Mouse (Mus musculus) testis, postnatal 14 days (tissue): ENCODE measurements around the gene Nexn.

ENCODE experiments used
- DNase-seq: peaks from one replicate; pipeline ENCODE4 v3.0.0; 2021; ENCODE audit warnings: low spot score

Gene Nexn

DNA sequence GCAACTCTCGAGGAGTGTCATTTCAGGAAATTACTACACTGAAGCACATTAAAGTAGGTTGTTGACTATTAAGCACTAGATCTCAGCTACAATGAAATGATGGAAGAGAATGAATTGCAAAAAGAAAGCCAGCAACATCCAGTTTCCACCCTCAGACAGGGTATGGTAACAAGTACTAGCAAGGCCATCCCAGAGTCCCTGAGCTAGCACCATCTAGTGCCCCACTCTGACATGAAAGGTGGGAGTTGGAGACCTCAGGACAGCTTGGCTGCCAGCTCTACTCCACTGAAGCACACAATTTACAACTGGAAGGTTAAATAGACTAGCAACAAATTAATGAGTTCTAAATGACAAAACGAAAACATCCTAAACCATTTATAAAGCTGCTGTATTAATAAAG is 11.8 kb upstream of the Nexn start:
- DNase-seq, result no peak

DNA sequence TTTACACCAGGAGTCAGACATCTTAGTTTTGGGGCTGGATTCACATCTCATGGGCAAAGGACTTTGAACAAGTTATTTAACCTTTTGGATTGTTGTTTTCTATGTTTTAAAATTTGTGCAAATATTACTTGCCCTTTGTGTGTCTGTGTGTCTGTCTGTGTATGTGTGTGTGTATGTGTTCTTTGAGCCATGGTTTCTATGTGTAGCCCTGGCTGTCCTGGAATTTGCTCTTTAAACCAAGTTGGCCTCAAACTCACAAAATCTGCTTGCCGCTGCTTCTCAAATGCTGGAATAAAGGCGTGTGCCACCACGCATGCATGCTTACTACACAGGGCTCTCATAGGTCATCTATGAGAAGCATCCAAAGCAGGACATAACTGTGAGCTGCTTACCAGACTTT is 10.8 kb upstream of the Nexn start:
- DNase-seq, result no peak

DNA sequence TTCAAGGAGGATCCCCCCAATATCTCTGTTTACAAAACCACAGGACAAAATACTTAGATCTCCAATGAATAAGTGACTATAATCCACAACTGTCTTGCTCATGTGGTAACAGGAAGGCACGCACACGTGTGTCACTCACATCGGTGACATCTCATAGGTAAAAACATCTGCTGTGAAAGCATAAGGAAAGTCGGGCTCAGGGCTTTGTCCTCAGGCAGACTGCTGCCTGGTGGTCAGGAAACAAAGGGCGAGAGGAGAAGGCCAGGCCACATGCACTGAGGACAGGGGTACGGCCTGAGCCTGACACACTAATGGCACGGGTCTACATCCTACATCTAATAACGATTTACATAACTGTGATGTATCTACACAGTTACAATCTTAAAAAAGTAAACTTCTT is 8.9 kb upstream of the Nexn start:
- no peak for DNase-seq

DNA sequence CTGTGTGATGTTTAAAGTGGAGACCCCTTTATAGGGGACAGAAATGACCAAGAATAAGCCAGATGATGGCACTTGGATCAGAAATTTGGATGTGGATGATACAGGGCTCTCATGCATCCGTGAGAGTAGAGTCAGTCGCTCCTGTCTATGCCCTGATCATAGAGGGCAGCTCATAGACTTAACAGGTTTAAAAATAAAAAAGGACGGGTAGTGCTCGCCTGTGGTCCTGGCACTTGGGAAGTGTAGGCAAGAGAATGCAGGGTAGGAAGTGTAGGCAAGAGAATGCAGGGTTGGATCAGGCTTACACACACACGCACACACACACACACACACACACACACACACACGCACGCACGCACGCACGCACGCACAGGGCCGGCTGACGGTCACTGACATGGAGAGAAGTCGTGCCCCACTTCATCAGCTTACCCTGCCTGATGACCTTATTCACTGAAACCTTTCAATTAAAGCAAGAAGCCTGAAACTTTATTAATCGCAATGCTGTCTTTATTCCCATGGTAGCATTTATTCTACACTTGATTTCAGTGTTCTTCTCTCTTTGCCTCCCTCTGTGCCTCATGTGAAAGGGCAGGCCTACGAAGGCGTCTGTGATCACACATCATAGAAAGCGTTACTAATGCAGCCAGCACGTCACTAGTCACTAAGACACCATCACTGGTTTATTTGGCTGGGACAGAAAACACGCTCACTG is 7.0 kb upstream of the Nexn start:
- DNase-seq, result no peak

DNA sequence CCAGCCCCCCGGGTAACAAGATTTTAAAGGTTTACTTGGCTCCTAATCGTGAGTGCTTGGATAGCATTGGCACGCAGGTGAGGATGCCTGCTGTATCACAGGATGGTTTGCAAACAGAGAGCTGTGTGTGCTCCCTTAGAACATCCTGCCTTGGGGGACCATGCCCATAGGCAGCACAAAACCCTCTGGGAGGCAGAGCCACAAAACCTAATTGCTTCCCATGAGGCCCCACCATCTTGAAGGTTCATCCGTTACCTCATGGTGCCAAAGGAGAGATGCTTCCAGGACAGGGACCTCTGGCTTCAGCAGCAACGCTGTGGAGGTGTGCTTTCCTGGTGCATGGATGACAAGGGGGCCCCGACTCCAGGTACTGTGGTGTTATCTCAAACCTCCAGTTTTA is 5.7 kb upstream of the Nexn start:
- DNase-seq, result no peak

DNA sequence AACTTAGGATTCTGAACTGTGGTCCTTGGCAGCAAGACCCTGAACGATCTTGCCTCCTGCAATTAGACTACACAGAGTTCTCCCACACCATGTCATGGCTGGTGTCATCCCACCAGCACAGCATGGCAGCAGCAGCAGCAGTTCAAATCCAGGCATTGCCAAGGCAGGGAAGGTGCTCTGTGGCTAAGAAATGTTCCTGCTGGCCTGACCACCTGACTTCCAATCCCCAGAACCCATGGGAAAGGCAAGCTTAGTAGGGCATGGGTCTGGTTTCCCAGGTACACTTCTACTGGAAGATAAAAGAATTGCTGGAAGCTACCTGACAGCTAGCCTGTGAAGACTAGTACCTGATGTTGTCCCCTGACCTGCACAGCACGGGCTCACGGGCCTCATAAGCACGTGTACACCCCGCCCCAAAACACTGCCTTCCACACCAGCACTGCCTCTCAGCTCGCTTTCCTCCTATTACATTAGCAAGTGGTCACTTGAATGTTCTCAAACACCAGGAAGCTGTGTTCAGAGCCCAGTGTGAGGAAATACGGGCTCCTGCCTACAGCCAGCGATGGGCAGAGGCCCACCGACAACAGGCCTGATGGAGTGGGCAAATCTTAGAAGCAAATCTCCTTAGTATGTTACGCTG is 5.0 kb upstream of the Nexn start:
- DNase-seq, result no peak

DNA sequence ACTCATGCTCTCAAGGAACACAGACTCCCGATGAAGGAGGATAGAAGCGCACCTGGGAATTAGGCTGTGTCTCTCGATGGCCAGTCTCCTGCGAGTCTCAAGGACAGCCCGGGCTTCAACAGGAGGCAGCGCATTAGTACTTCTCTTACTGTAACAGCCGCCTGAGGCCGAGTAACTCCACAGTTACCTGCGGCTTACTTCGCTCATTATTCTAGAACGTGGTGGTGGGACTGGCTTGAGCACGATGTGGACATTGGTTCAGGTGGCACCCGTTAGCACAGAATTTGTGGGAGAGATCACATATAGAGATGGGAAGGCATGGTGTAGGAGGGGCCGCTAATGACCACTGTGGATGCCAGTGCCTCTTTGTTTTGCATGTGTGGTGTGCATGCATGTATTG is 1.9 kb upstream of the Nexn start:
- no peak for DNase-seq

DNA sequence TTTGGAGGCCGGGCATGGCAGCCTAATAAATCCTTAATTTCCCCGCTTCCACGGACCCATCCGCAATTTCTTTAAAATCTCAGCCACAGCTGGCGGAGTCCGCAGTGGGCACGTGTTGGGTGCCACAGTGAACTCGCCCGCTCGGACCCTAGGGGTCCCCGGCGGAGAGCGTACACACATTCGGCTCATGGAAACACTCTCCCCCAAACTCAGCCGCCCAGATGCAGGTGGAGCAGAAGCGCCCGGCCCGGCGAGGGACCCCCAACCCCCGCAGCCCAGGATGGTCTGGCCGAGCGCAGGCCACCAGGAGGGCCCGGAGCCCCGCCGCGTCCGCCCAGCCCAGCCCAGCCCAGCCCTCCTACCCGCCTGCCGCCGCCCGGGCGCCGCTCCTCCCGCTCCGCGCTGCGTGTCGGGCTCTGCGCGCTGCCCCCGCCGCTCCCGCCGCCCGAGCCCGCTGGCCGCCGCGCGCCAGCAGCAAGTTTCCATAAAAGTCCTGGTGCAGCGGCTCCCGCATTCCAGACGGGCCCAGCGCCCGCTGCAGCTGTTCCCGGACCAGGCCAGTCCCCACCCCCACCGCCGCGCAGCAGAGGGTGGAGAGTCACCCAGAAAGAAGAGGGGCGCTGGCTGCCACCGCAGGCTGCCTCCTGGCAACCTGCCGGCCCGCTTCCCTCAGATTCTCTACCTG is 657 bp downstream of the Nexn start:
- DNase-seq, result peak; percentile 73

DNA sequence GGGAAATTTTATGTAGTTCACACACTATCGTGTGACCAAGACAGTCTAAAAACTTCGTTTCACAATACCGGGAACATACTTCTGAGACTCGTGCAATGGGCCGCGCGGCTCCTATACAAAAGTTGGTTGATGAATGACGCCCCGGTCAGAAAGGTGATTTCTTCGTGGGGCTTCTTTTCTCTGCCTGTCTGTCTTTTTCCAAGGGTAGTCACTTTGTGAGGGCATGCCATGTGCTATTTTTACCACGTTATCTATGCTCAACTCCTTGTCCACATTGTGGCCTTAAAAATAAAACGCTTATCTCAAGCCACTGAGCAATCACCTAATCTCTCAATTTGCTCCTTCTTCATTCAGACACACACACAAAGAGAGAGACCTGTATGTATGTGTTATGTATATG is 1.3 kb downstream of the Nexn start:
- no peak for DNase-seq

DNA sequence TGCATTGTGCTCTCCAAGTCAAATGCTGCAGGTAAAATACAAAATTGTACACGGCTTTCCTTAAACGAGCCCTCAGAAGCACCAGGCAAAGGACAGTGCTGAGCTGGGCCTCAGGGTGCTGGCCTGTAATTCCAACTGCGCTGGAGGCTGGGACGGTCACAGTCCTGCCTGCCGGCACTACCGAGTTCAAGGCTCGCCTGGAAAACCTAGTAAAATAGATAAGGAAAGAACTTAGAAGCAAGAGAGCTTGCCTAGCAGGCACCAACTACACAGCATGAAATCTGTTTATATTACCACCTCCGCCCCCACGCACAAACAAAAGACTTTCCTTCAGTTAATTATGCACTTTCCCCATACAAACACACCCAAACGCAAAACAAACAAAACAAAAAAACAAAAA is 1.8 kb downstream of the Nexn start:
- DNase-seq, result no peak

DNA sequence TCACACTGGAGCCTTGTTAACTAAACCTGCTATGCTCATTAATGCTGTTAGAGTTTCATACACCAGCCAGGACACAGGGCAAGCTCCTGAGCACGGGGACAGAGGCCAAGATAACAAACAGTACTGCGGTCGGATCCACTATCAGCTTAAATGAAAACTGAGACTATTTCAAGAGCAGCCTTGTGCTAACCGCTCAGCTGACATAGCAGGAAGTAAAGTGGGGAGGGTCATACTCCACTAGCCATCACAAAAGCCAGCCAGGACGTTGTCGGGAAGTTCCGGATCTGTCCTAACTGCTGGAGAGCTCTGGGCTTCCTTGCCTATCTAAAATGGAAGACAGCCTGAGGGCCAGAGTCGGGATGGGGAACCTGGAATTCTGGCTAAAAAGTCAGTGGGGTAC is 4.2 kb downstream of the Nexn start:
- DNase-seq, result no peak

DNA sequence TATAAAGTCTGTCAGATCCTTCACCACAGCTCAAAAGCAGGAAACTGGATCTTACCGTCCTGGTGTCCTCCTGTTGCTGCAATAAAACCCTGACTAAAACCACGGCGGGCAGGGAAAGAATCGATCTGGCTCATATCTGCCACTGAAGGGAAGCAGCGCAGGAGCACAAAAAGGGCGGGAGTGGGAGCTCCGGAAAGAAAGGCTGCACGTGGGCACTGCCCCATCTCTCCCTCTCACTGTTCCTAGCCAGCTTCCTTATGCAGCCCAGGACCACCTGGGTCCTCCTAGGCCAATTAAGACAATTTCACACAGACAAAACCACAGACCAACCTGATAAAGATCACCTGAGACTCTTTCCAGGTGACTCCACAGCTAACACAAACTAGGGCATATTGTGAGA is 4.7 kb downstream of the Nexn start:
- DNase-seq, result no peak

DNA sequence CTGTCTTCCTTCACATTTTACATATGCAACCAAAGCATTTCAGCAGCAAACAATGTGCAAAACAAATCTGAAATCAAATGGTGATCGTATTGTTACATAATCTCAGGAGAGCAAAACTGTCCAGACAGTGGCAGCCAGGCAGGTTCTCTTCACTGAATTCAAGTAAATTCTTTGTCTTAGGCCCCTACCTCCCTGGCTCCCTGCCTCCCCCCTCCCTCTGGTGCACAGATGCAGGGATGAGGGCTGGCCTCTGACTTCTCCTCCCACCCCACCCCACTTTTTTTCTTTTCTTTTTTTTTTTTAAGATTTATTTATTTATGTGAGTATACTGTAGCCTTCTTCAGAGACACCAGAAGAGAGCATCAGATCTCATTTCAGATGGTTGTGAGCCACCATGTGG is 5.8 kb downstream of the Nexn start:
- DNase-seq, result no peak

DNA sequence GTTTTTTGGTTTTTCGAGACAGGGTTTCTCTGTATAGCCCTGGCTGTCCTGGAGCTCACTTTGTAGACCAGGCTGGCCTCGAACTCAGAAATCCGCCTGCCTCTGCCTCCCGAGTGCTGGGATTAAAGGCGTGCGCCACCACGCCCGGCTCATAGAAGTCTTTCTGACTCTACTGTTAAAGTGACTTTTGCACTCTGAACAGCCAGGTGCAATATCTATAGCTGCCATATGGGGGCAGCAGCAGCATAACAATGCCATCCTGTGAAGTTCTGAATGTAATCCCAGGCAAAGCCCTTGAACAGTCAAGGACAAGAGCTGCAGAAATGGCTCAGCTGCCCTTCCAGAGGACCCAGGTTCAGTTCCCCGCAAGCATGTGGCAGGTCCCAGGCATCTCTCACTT is 6.7 kb downstream of the Nexn start:
- DNase-seq, result peak; percentile 42

DNA sequence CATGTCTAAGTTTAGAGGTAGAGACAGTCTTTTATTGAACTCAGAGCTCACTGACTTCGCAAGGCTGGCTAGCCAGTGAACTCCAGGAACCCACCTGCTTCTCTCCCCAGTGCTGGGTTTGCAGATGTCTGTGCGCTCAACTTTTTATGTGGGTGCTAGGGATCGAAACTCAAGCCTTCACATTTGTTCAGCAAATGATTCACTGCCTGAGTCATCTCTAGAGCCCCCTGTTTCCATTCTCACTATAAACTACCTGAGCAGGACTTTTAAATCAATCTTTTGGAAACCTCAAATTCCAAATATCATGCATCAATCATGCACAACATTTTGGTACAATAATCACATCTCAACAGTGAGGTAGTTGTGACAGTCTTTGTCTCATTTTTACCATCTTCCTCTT is 8.6 kb downstream of the Nexn start:
- no peak for DNase-seq

DNA sequence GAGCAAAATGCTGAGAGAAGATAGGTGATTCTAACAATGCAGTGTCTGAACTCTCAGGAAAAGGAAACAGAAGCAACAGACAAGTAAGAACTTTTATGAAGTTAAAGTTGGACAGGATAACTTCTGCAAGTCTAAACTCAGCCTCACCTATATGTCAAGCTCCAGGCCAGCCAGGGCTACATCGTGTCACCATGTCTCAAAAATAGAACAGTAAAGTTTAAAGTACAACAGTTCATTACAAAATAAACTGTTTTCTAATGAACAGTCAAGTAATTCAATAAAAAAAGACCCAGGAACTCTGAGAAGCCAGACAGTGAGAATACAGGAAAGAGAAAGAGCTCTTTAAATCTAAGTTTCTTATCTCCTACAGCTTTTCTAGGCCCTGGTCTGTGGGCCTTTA is 15.7 kb downstream of the Nexn start:
- no peak for DNase-seq

DNA sequence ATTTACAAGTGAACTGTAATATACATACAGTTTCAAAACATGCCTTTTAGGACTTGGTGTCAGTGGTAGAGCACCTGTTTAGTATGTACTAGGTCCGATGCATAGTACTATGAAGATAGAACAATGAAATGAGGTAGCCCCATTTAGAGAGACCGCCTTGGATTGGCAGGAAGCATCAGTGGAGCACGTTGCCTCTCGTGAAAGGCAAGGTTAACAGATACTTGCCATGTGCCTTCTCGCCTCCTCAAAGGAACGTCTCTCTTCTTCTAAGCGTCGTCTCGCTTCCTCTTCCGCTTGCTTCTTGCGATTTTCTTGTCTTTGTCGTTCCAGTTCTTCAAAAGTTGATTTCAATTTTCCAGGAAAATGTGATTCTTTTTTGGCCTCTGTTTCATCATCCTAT is 18.4 kb downstream of the Nexn start:
- no peak for DNase-seq

DNA sequence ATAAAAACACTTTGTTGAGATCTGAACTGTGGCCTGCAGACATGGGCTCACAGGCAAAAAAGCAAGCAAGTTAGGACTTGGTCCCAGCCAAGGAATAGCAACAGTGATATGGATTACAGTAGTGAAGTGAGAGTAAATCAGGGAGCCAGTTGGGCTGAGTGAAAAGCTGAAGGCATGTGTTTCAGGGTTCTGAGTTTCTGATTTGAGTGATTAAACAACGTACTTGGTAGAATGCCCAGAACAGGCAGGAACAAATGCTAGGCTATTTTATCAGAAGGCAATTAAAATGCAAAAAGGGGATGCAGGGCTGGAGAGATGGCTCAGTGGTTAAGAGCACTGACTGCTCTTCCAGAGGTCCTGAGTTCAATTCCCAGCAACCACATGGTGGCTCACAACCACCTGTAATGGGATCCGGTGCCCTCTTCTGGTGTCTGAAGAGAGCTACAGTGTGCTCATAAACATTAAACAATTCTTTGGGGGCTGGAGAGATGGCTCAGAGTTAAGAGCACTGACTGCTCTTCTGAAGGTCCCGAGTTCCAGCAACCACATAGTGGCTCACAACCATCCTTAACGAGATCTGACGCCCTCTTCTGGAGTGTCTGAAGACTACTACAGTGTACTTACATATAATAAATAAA is 20.8 kb downstream of the Nexn start:
- DNase-seq, result no peak

DNA sequence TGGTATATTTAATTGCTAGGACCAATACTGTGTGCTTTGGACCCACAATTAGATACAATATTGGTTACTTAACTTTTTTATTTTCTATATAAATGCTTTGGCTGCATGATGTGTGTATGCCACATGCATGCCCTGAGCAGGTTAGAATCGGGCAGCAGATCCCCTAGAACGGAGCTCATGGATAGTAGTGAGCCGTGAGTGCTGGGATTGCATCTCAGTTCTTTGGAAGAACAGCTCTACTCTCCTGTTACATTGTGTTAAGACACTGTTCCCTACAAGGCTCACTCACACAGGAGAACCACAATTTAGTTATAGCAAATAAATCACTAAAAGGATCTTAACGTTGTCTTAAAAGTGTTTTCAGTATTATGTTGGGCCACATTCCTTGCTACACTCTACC is 22.8 kb downstream of the Nexn start:
- no peak for DNase-seq

DNA sequence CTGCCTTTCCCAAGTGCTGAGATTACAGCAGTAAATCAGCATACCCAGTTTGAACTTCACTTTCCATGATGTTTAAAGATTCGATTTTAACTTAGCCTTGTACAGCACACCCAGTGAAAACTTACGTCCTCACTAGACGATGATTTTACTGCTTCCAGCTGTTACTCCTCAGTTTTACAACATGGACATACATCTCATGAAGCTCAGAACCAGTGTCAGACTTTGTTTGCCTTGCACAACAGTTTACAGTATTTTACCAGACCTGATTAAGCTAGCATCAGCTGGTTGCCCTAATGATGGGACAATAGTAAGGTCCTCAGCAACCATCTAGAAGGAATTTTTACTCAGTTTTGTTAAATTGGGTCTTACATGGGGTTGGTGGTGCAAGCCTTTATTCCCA is 25.1 kb downstream of the Nexn start:
- DNase-seq, result no peak

DNA sequence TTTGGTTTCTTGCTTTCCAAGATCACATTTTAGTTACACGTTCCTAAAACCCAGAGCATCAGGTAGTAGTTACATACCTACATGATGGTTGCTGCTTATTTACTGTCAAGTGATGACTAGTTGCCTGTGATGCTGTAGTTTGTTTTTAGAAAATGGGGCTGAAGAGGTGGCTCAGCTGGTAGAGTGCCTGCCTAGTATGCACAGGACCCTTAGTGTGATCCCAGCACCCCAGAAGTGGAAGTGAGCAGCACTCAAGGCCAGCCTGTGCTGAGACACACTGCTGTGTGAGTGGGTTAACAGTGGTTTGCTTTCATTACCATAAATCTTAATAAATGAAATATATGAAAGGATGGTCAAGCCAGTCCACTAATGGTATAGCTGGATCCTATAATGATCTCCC is 26.6 kb downstream of the Nexn start:
- no peak for DNase-seq

DNA sequence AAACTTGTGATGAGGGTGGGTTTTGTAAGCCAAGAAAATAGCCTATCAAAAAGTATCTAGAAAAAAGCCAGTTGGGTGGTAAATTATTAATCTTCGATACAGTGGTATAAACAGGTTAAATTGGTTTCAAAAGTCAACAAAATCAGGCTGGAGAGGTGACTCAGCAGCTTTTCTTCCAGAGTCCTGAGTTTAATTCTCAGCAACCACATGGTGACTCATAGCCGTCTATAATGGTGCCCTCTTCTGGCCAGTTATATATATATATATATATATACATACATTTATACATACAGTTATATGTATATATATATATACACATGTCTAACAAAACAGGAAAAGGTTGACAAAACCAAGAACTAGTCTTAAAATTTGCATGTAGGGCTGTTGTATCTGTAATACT is 27.3 kb downstream of the Nexn start:
- DNase-seq, result no peak

DNA sequence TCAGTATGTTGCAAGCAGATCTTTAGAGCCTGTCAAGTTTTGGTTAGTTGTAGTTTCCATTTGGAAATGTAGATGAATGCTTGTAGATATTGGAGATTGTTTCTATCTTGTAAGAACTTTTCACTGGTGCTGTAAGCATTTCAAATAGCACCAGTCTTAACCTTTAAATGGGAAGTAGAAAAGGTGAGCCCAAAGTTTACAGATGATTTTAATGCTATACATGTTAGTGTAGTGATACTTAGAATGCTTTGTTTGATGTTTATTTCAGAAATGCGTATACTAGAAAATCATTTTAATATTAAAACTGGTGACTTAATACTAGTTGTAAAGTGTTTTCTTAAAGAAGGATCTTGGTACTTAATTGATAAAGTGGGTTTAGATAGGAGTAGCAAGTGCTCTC is 30.3 kb downstream of the Nexn start:
- no peak for DNase-seq
